Mouse (Mus musculus): ENCODE results near the gene Atg14. TPM values are rescaled to one million over a fixed set of nuclear protein-coding genes. Genes with fewer than 3 reads are reported as not detected.

Gene Atg14
- total and polyA plus RNA-seq, 2 experiments from 2014 or later = 5.3 to 23.9 TPM

DNA sequence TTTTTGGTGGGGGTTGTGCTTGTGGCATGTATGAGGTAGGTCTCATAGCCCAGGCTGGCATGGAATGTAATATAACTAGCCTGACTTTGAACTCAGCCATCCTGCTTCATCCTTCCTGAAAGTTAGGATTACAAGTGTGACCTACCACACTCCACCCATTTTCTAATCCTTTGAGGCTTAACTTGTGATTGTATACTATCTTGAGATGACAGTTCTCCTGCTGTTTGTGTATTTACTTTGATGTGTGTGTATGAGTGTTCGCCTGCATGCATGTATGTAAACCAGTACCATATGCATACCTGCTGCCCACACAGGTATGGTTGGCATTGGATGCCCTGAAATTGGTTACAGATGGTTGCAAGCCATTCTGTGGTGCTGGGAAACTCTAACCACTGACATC is 48.8 kb downstream of the Atg14 start:
- no peaks in the 10 kb centered on the region for H3K36me3 ChIP-seq (ENCODE audit: insufficient read depth, low read length)
- no peak for ATAC-seq (ENCODE audit: low FRiP score)

DNA sequence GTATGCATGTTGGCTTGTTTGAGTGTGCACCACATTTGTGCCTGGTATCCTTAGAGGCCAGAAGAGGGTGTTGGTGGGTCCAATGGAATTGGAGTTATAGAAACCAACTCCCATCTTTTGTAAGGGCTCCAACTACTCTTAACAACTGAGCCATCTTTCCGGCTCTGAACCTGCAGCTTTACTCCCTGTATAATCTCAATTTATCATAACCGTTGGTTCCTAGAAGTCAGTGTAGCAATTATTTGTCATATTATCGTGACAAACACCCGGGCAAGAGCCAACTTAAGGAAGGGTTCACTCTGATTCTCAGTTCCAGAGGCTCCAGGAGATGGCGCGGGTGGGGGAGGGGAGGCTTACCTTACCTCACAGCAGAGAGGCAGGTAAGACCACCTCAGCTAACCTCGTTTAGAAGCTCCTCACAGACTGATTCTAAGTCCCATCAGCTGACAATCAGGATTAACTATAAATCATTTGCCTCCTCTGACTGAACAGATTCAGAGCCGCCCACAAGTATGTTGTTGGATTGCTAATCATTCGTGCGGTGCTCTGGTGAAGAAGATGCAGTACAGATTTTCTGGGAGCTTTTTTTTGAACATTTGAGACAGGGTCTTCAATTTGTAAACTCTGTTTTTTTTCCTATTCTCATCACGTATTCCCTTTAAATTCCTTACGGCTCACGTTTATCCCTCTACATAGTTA is 49.5 kb downstream of the Atg14 start:
- H3K27me3 ChIP-seq (ENCODE audit: insufficient read depth, low read length) = no peaks in the 10 kb centered on the region
- no peaks in the 10 kb centered on the region for H3K9me3 ChIP-seq (ENCODE audit: low read length)
- no peak for ATAC-seq (ENCODE audit: low FRiP score)
- WGBS = 83% methylated on average over 13 of the region's 13 CpGs
- H3K4me3 ChIP-seq (ENCODE audit: low read depth, low read length) = no peak overlapping the region
- no peak overlapping the region for H3K9ac ChIP-seq (replicated peaks; ENCODE audit: low read length, poor library complexity, severe bottlenecking)
- no peaks in the 10 kb centered on the region for H3K36me3 ChIP-seq (ENCODE audit: insufficient read depth, low read length)
- H3K4me2 ChIP-seq (ENCODE audit: low read depth, low read length, poor library complexity, severe bottlenecking) = no peak overlapping the region
- no peak for TF ChIP-seq CTCF (IDR thresholded peaks at IDR 0.05)
- no peak overlapping the region for H3K27ac ChIP-seq (ENCODE audit: low read depth, low read length)
- H3K4me1 ChIP-seq (ENCODE audit: insufficient read depth, low read length) = no peaks in the 10 kb centered on the region
- DNase-seq (ENCODE audit: low spot score) = no peak

More for the DNA sequence above, 48.8 kb downstream of the Atg14 start:
- WGBS = 97% methylated on average over 1 of the region's 1 CpGs
- no peaks in the 10 kb centered on the region for H3K27me3 ChIP-seq (ENCODE audit: insufficient read depth, low read length)
- H3K4me3 ChIP-seq (ENCODE audit: low read depth, low read length) = no peak overlapping the region
- no peaks in the 10 kb centered on the region for H3K4me1 ChIP-seq (ENCODE audit: insufficient read depth, low read length)
- TF ChIP-seq CTCF (IDR thresholded peaks at IDR 0.05) = no peak
- no peak overlapping the region for H3K4me2 ChIP-seq (ENCODE audit: low read depth, low read length, poor library complexity, severe bottlenecking)
- no peak for DNase-seq (ENCODE audit: low spot score)
- no peak overlapping the region for H3K9ac ChIP-seq (replicated peaks; ENCODE audit: low read length, poor library complexity, severe bottlenecking)
- no peak overlapping the region for H3K27ac ChIP-seq (ENCODE audit: low read depth, low read length)
- no peaks in the 10 kb centered on the region for H3K9me3 ChIP-seq (ENCODE audit: low read length)

DNA sequence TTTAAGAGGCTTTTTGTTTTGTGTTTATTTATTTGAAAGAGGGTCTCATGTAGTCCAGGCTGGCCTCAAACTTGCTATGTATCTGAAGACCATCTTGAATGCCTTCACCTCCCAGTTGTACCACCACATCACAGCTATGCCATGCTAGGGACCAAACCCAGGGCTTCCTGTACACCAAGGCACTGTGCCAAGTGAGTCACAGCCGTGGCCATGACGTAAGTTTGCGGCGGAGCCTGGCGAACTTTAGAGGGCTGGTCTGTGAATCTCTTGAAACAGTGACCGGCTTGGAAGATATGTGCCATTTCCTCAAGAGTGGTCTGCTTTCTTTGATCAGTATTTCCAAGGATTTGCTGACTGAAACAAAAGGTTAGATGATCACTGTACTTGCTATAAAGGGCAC is 51.8 kb downstream of the Atg14 start:
- TF ChIP-seq CTCF (IDR thresholded peaks at IDR 0.05) = no peak
- no peak for ATAC-seq (ENCODE audit: low FRiP score)
- no peak for DNase-seq (ENCODE audit: low spot score)
- Histone ChIP-seq H3K27ac (ENCODE audit: low read depth, low read length) (no peak overlapping the region), H3K4me2 (ENCODE audit: low read depth, low read length, poor library complexity, severe bottlenecking) (no peak overlapping the region), H3K4me3 (ENCODE audit: low read depth, low read length) (no peak overlapping the region), H3K9me3 (ENCODE audit: low read length) (no peaks in the 10 kb centered on the region), H3K36me3 (ENCODE audit: insufficient read depth, low read length) (no peaks in the 10 kb centered on the region), H3K4me1 (ENCODE audit: insufficient read depth, low read length) (no peaks in the 10 kb centered on the region), H3K27me3 (ENCODE audit: insufficient read depth, low read length) (no peaks in the 10 kb centered on the region), H3K9ac (replicated peaks; ENCODE audit: low read length, poor library complexity, severe bottlenecking) (no peak overlapping the region)
- 96% methylated on average over 6 of the region's 6 CpGs for WGBS

DNA sequence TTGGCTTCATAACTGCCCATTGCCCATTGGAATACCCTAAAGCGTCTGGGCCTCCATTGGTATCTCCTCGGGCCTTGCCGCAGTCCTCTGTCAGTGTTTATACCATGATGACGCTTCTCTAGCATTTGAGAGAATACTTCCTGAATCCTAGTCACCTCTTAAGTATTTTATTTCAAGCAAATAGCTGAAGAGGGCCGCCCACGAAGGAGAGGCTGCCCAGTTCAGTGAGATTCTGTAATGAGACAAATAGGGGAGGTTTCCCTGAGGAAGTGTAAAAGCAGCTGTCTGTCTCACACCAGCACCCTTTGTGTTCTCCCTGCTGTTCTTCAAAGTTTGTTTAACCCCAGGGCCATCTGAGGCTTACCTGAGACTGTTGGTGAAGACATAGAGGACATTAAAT is 53.7 kb downstream of the Atg14 start:
- Histone ChIP-seq H3K27ac (ENCODE audit: low read depth, low read length) (no peak overlapping the region), H3K9me3 (ENCODE audit: low read length) (no peaks in the 10 kb centered on the region), H3K4me1 (ENCODE audit: insufficient read depth, low read length) (no peaks in the 10 kb centered on the region), H3K4me3 (ENCODE audit: low read depth, low read length) (no peak overlapping the region), H3K9ac (replicated peaks; ENCODE audit: low read length, poor library complexity, severe bottlenecking) (no peak overlapping the region), H3K4me2 (ENCODE audit: low read depth, low read length, poor library complexity, severe bottlenecking) (no peak overlapping the region), H3K27me3 (ENCODE audit: insufficient read depth, low read length) (no peaks in the 10 kb centered on the region), H3K36me3 (ENCODE audit: insufficient read depth, low read length) (no peaks in the 10 kb centered on the region)
- TF ChIP-seq CTCF (IDR thresholded peaks at IDR 0.05) = no peak
- 91% methylated on average over 6 of the region's 6 CpGs for WGBS
- DNase-seq (ENCODE audit: low spot score) = no peak
- ATAC-seq (ENCODE audit: low FRiP score) = no peak

DNA sequence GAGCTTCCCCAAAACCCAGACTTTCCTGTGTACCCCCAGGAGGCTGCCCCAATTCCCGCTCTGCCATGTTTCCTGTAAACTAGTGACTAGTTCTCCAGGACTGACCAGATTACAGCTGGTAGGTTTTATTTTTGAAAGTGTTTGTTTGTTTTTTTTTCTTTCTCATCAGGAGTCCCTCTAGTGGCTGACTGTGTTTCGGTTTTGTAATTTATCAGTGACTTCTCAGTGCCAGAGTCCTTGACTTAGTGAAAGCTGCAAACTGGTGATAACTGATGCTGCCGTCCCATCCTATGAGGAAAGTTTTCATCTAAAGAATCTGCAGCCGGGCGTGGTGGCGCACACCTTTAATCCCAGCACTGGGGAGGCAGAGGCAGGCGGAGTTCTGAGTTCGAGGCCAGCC is 54.8 kb downstream of the Atg14 start:
- Histone ChIP-seq H3K4me2 (ENCODE audit: low read depth, low read length, poor library complexity, severe bottlenecking) (no peak overlapping the region), H3K36me3 (ENCODE audit: insufficient read depth, low read length) (no peaks in the 10 kb centered on the region), H3K27ac (ENCODE audit: low read depth, low read length) (no peak overlapping the region), H3K9me3 (ENCODE audit: low read length) (no peaks in the 10 kb centered on the region), H3K4me1 (ENCODE audit: insufficient read depth, low read length) (no peaks in the 10 kb centered on the region), H3K27me3 (ENCODE audit: insufficient read depth, low read length) (no peaks in the 10 kb centered on the region), H3K4me3 (ENCODE audit: low read depth, low read length) (no peak overlapping the region), H3K9ac (replicated peaks; ENCODE audit: low read length, poor library complexity, severe bottlenecking) (no peak overlapping the region)
- TF ChIP-seq CTCF (IDR thresholded peaks at IDR 0.05) = peak; percentile 51
- 88% methylated on average over 8 of the region's 8 CpGs for WGBS
- DNase-seq (ENCODE audit: low spot score) (peak; percentile 10), ATAC-seq (ENCODE audit: low FRiP score) (no peak)

DNA sequence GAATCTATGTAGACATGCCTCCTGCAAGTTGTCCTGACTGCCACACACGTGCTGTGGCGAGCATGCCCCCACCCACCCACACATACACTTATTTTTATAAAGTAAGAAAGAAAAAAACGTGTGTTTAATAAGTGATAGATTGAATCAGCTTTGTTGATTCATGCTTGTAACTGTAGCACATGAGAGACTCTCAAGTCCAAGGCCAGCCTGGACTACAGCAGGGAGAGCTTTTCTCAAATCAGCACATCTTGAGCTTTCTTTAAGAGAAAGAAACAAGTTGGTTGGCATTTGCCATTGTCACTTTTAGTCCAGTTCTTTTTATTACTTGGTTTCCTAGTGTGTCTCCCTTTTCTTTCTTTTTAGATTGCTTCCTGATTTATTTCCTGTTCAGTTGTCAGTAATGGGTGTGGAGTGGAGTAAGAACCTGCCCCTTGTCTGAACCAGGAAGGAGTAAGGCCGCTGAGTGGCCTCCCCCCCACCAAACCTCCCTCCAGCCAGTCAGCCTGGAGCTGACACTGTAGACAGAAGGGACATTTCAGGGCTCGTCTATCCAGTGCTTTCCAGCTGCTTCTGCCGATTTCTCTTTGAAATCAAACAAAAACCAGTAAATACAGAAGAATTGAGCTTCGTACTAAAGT is 55.5 kb downstream of the Atg14 start:
- Histone ChIP-seq H3K9me3 (ENCODE audit: low read length) (no peaks in the 10 kb centered on the region), H3K27ac (ENCODE audit: low read depth, low read length) (no peak overlapping the region), H3K4me2 (ENCODE audit: low read depth, low read length, poor library complexity, severe bottlenecking) (no peak overlapping the region), H3K4me3 (ENCODE audit: low read depth, low read length) (no peak overlapping the region), H3K4me1 (ENCODE audit: insufficient read depth, low read length) (no peaks in the 10 kb centered on the region), H3K9ac (replicated peaks; ENCODE audit: low read length, poor library complexity, severe bottlenecking) (no peak overlapping the region), H3K27me3 (ENCODE audit: insufficient read depth, low read length) (no peaks in the 10 kb centered on the region), H3K36me3 (ENCODE audit: insufficient read depth, low read length) (no peaks in the 10 kb centered on the region)
- ATAC-seq (ENCODE audit: low FRiP score) (no peak), DNase-seq (ENCODE audit: low spot score) (no peak)
- 65% methylated on average over 7 of the region's 7 CpGs for whole genome bisulfite sequencing
- no peak for TF ChIP-seq CTCF (IDR thresholded peaks at IDR 0.05)
